Mouse (Mus musculus): ENCODE data around the gene Capns1. TPM values are rescaled to one million over a fixed set of nuclear protein-coding genes. Genes with fewer than 3 reads are reported as not detected.
A peak's percentile ranks its signal among the peaks of the same experiment; 100 is the strongest.
"Not testable (repeated sequence)": the region's sequence is repeated elsewhere in the genome, so short reads cannot be mapped to it uniquely, and the experiment has no call there.

The Capns1 gene
- 298 and 304 TPM in 2 replicates for polyA plus RNA-seq (2012; rRNA removed)

- TF ChIP-seq POLR2A (IDR thresholded peaks at IDR 0.05; ENCODE audit: borderline replicate concordance, extremely low read depth, insufficient read depth, insufficient read length, poor library complexity, severe bottlenecking): no peak
- peak; percentile 82; the same call in 1 of the 2 replicates for TF ChIP-seq CTCF (IDR thresholded peaks at IDR 0.05; ENCODE audit: borderline replicate concordance, extremely low read depth, insufficient read depth, insufficient read length)
- DNase-seq (ENCODE audit: low read depth): peak; percentile 92
Measured at GRCm38 (mm10) chr7:30198481-30198971, at the start of gene Capns1. Capns1 (minus strand) TSS chr7:30198811.

- not testable (repeated sequence) for DNase-seq (ENCODE audit: low read depth)
Measured at GRCm38 (mm10) chr7:30237374-30237773, 38.8 kb upstream of the Capns1 start.

GRCm38 (mm10) chr7:30235625-30236024 lies 37.0 kb upstream of the Capns1 start, which contains the start of gene Ovol3:
Ovol3 (minus strand) TSS chr7:30235725.
- TF ChIP-seq POLR2A (IDR thresholded peaks at IDR 0.05; ENCODE audit: borderline replicate concordance, extremely low read depth, insufficient read depth, insufficient read length, poor library complexity, severe bottlenecking): no peak
- TF ChIP-seq CTCF (IDR thresholded peaks at IDR 0.05; ENCODE audit: borderline replicate concordance, extremely low read depth, insufficient read depth, insufficient read length): no peak
- DNase-seq (ENCODE audit: low read depth): no peak

- DNase-seq (ENCODE audit: low read depth): no peak
Measured at GRCm38 (mm10) chr7:30235091-30235490, 36.5 kb upstream of the Capns1 start.

GRCm38 (mm10) chr7:30234276-30234858 lies 35.8 kb upstream of the Capns1 start:
- DNase-seq (ENCODE audit: low read depth): no peak
- TF ChIP-seq CTCF (IDR thresholded peaks at IDR 0.05; ENCODE audit: borderline replicate concordance, extremely low read depth, insufficient read depth, insufficient read length) (no peak), POLR2A (IDR thresholded peaks at IDR 0.05; ENCODE audit: borderline replicate concordance, extremely low read depth, insufficient read depth, insufficient read length, poor library complexity, severe bottlenecking) (no peak)

More at GRCm38 (mm10) chr7:30235091-30235490, 36.5 kb upstream of the Capns1 start:
- TF ChIP-seq POLR2A (IDR thresholded peaks at IDR 0.05; ENCODE audit: borderline replicate concordance, extremely low read depth, insufficient read depth, insufficient read length, poor library complexity, severe bottlenecking): no peak
- TF ChIP-seq CTCF (IDR thresholded peaks at IDR 0.05; ENCODE audit: borderline replicate concordance, extremely low read depth, insufficient read depth, insufficient read length): no peak

- no peak for DNase-seq (ENCODE audit: low read depth)
- TF ChIP-seq POLR2A (IDR thresholded peaks at IDR 0.05; ENCODE audit: borderline replicate concordance, extremely low read depth, insufficient read depth, insufficient read length, poor library complexity, severe bottlenecking): no peak
- TF ChIP-seq CTCF (IDR thresholded peaks at IDR 0.05; ENCODE audit: borderline replicate concordance, extremely low read depth, insufficient read depth, insufficient read length): no peak
Measured at GRCm38 (mm10) chr7:30233387-30233786, 34.8 kb upstream of the Capns1 start.

- DNase-seq (ENCODE audit: low read depth): peak; percentile 61
- TF ChIP-seq CTCF (IDR thresholded peaks at IDR 0.05; ENCODE audit: borderline replicate concordance, extremely low read depth, insufficient read depth, insufficient read length) (peak; percentile 47; the same call in 1 of the 2 replicates), POLR2A (IDR thresholded peaks at IDR 0.05; ENCODE audit: borderline replicate concordance, extremely low read depth, insufficient read depth, insufficient read length, poor library complexity, severe bottlenecking) (no peak)
Measured at GRCm38 (mm10) chr7:30232631-30233148, 34.1 kb upstream of the Capns1 start.

GRCm38 (mm10) chr7:30231669-30232454 lies 33.3 kb upstream of the Capns1 start, which contains the start of the genes Polr2i and Tbcb:
Polr2i (plus strand) TSS chr7:30231948.
Tbcb (minus strand) TSS chr7:30232272.
- TF ChIP-seq POLR2A (IDR thresholded peaks at IDR 0.05; ENCODE audit: borderline replicate concordance, extremely low read depth, insufficient read depth, insufficient read length, poor library complexity, severe bottlenecking) (peak; percentile 36; the same call in 1 of the 2 replicates), CTCF (IDR thresholded peaks at IDR 0.05; ENCODE audit: borderline replicate concordance, extremely low read depth, insufficient read depth, insufficient read length) (no peak)
- peak; percentile 100 for DNase-seq (ENCODE audit: low read depth)

GRCm38 (mm10) chr7:30231328-30231668 lies 32.7 kb upstream of the Capns1 start:
- DNase-seq (ENCODE audit: low read depth): no peak
- TF ChIP-seq CTCF (IDR thresholded peaks at IDR 0.05; ENCODE audit: borderline replicate concordance, extremely low read depth, insufficient read depth, insufficient read length): no peak

GRCm38 (mm10) chr7:30224206-30224605 lies 25.6 kb upstream of the Capns1 start:
- no peak for TF ChIP-seq CTCF (IDR thresholded peaks at IDR 0.05; ENCODE audit: borderline replicate concordance, extremely low read depth, insufficient read depth, insufficient read length)
- TF ChIP-seq POLR2A (IDR thresholded peaks at IDR 0.05; ENCODE audit: borderline replicate concordance, extremely low read depth, insufficient read depth, insufficient read length, poor library complexity, severe bottlenecking): no peak
- DNase-seq (ENCODE audit: low read depth): no peak

GRCm38 (mm10) chr7:30222205-30222604 lies 23.6 kb upstream of the Capns1 start:
- TF ChIP-seq POLR2A (IDR thresholded peaks at IDR 0.05; ENCODE audit: borderline replicate concordance, extremely low read depth, insufficient read depth, insufficient read length, poor library complexity, severe bottlenecking): no peak
- no peak for DNase-seq (ENCODE audit: low read depth)

- TF ChIP-seq POLR2A (IDR thresholded peaks at IDR 0.05; ENCODE audit: borderline replicate concordance, extremely low read depth, insufficient read depth, insufficient read length, poor library complexity, severe bottlenecking) (no peak), CTCF (IDR thresholded peaks at IDR 0.05; ENCODE audit: borderline replicate concordance, extremely low read depth, insufficient read depth, insufficient read length) (no peak)
- no peak for DNase-seq (ENCODE audit: low read depth)
Measured at GRCm38 (mm10) chr7:30221433-30221832, 22.8 kb upstream of the Capns1 start.

Measured in brain, embryonic 14.5 days (tissue).